Mouse (Mus musculus) embryo, embryonic 11.5 days (tissue): ENCODE data around the gene Gm13272.
"Not testable (repeated sequence)": the region's sequence is repeated elsewhere in the genome, so short reads cannot be mapped to it uniquely, and the experiment has no call there.

Experiments
- DNase-seq: peaks from one replicate; pipeline ENCODE4 v3.0.0-alpha.2; 2012; ENCODE audit warnings: low read depth, low spot score

Gm13272 gene

GRCm38 (mm10) chr4:88779550-88779949 lies at the start of gene Gm13272:
Gene Gm13272, plus strand, starts transcription at chr4:88779850.
- not testable (repeated sequence) for DNase-seq

DNA sequence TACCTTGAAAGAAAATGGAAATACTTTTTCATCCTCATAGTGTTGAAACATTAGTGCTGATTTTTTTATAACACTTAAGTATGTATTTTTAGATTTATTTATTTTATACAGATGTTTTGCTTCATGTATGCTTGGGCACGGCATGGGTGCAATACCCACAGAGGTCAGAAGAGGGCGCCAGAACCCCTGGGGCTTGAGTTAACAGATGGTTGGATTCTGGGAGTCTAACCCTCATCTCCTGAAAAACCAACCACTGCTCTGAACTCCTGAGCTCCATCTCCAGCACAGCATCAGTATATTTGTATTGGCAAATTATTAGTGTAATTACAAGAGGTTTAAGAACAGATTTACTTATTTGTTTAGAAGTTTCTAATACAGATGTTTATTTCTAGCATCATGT lies 41.2 kb upstream of the Gm13272 start:
- peak; percentile 51 for DNase-seq

DNA sequence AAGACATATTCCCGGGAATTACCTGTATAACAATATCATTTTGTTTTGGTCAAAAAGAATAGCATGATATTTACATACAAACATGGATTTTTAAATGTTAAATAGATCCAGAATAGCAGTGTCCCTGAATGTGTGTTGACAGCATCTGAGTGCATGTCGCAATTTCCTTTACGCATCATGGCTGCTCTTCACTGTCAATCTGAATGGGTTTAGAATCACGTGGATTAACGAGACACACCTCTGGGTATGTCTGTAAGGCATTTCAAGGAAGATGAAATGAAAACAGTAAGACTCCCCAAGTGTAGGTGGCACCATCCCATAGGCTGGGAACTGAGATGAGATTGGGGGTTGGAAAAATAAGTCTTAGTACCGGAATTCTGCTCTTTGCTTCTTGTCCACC lies 40.6 kb upstream of the Gm13272 start:
- DNase-seq: no peak

GRCm38 (mm10) chr4:88741426-88741825 lies 38.2 kb upstream of the Gm13272 start:
- DNase-seq: no peak

DNA sequence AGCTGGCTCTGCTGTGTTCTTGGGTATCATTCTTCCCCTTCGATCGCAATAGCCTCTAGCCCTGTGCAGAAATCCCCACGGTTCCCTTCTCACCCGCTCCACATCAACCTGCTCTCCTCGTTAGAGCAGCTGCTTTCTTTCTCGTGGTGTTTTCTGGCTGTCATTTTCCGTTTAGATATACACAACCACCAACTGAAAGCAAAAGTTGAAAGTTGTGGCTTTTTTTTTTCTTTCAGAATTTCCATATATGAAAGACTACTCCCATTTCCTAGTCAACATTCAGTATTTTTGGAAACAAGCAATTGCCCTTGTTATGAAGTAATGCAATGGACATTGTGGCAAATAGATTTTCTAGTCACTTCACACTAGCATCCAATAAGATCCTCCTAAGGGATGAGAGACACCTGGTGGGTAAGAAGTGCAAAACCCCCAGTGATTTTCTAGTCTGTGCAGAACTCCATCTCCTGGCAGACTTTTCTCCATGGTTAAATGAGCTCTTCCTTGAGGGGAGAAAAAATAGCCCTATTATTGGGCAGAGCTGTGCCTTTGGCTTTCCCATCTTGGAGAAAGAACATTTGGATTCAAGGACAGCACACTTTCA lies 36.8 kb upstream of the Gm13272 start:
- no peak for DNase-seq

GRCm38 (mm10) chr4:88744207-88744606 lies 35.4 kb upstream of the Gm13272 start:
- DNase-seq: no peak

- no peak for DNase-seq
Measured at GRCm38 (mm10) chr4:88749926-88750325, 29.7 kb upstream of the Gm13272 start.

DNA sequence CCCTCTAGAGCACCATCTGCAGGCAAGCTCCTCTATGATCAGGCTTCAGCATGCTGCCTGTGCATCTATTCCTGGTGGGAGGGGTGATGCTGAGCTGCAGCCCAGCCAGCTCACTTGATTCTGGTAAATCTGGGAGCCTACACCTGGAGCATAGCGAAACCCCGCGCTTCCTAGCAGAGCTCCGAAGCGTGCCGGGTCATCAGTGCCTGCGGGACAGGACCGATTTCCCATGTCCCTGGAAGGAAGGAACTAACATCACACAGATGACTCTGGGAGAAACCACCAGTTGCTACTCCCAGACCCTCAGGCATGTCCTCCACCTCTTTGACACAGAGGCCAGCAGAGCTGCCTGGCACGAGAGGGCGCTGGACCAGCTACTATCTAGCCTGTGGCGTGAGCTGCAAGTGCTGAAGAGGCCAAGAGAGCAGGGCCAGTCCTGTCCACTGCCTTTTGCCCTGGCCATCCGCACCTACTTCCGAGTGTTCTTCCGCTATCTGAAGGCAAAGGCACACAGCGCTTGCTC lies 24.8 kb upstream of the Gm13272 start, which contains the start of gene Gm13271:
TSS of gene Gm13271 (plus strand) at position 51 of the 523 bp plus-strand sequence.
- not testable (repeated sequence) for DNase-seq

- not testable (repeated sequence) for DNase-seq
Measured at GRCm38 (mm10) chr4:88756581-88757513, 22.8 kb upstream of the Gm13272 start.

GRCm38 (mm10) chr4:88757628-88758031 lies 22.0 kb upstream of the Gm13272 start:
- DNase-seq: not testable (repeated sequence)

GRCm38 (mm10) chr4:88758751-88759150 lies 20.9 kb upstream of the Gm13272 start:
- not testable (repeated sequence) for DNase-seq

- DNase-seq: not testable (repeated sequence)
Measured at GRCm38 (mm10) chr4:88759610-88760268, 19.9 kb upstream of the Gm13272 start, which contains the start of gene Gm13283. Gene Gm13283, plus strand, starts transcription at chr4:88760119.

DNA sequence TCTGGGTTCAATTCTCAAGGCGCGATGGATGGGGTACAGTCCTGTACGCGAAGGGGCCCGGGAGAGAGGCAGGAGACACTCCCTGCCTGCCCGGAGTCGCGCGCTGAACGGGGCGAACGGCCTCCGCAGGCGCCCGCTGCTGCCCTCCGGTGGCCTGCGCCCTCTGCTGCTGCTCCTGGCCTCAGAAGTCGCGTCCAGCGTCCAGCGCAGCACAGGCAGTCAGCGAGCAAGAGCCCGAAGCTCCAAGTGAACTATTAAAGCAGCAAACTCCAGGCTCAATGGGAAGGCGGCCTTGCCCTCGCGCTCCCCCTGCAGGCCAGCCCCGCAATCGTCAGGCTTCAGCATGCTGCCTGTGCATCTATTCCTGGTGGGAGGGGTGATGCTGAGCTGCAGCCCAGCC lies 19.2 kb upstream of the Gm13272 start:
- DNase-seq: not testable (repeated sequence)

- DNase-seq: not testable (repeated sequence)
Measured at GRCm38 (mm10) chr4:88761776-88762175, 17.9 kb upstream of the Gm13272 start.

- DNase-seq: not testable (repeated sequence)
Measured at GRCm38 (mm10) chr4:88762341-88762740, 17.3 kb upstream of the Gm13272 start.

DNA sequence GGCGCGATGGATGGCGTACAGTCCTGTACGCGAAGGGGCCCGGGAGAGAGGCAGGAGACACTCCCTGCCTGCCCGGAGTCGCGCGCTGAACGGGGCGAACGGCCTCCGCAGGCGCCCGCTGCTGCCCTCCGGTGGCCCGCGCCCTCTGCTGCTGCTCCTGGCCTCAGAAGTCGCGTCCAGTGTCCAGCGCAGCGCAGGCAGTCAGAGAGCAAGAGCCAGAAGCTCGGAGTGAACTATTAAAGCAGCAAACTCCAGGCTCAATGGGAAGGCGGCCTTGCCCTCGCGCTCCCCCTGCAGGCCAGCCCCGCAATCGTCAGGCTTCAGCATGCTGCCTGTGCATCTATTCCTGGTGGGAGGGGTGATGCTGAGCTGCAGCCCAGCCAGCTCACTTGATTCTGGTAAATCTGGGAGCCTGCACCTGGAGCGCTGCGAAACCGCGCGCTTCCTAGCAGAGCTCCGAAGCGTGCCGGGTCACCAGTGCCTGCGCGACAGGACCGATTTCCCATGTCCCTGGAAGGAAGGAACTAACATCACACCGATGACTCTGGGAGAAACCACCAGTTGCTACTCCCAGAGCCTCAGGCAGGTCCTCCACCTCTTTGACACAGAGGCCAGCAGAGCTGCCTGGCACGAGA lies 16.1 kb upstream of the Gm13272 start:
- not testable (repeated sequence) for DNase-seq

DNA sequence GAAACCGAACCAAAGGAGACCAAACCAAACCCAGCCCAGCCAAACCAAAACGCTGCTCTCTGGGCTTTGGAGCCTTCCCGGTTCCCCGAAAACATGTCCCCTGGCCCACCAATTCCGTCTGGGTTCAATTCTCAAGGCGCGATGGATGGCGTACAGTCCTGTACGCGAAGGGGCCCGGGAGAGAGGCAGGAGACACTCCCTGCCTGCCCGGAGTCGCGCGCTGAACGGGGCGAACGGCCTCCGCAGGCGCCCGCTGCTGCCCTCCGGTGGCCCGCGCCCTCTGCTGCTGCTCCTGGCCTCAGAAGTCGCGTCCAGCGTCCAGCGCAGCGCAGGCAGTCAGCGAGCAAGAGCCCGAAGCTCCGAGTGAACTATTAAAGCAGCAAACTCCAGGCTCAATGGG lies 6.1 kb upstream of the Gm13272 start, which contains the start of gene Gm13290:
TSS of gene Gm13290 (plus strand) at position 301 of the 400 bp plus-strand sequence.
- DNase-seq: not testable (repeated sequence)

DNA sequence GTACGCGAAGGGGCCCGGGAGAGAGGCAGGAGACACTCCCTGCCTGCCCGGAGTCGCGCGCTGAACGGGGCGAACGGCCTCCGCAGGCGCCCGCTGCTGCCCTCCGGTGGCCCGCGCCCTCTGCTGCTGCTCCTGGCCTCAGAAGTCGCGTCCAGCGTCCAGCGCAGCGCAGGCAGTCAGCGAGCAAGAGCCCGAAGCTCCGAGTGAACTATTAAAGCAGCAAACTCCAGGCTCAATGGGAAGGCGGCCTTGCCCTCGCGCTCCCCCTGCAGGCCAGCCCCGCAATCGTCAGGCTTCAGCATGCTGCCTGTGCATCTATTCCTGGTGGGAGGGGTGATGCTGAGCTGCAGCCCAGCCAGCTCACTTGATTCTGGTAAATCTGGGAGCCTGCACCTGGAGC lies 3.0 kb upstream of the Gm13272 start, which contains the start of gene Gm13289:
TSS of gene Gm13289 (plus strand) at position 301 of the 400 bp plus-strand sequence.
- not testable (repeated sequence) for DNase-seq

DNA sequence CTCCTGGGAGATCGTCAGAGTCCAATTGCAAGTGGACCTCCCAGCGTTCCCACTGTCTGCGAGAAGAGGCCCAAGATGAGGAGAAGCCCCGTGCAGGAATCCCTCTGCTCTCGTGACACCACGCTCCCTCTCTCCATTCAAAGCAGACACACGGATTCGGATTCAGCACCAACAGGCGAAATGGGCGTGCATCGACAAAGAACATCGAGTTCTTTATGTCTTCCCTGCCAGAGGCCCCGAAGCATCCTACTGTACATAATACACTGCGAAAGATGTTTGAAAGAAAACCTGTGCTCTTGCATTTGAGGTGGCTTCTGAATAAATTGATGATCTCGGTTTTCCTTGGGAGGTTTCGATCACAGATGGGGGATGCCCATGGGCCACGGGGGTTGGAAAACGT lies 670 bp downstream of the Gm13272 start:
- DNase-seq: not testable (repeated sequence)

- not testable (repeated sequence) for DNase-seq
Measured at GRCm38 (mm10) chr4:88781831-88782230, 2.2 kb downstream of the Gm13272 start, which contains the start of gene Ifnz. Gene Ifnz, plus strand, starts transcription at chr4:88782131.

DNA sequence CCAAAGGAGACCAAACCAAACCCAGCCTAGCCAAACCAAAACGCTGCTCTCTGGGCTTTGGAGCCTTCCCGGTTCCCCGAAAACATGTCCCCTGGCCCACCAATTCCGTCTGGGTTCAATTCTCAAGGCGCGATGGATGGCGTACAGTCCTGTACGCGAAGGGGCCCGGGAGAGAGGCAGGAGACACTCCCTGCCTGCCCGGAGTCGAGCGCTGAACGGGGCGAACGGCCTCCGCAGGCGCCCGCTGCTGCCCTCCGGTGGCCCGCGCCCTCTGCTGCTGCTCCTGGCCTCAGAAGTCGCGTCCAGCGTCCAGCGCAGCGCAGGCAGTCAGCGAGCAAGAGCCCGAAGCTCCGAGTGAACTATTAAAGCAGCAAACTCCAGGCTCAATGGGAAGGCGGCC lies 2.7 kb downstream of the Gm13272 start:
- not testable (repeated sequence) for DNase-seq
